Mouse (Mus musculus): Measurements from ENCODE around the gene Nek6.

DNA sequence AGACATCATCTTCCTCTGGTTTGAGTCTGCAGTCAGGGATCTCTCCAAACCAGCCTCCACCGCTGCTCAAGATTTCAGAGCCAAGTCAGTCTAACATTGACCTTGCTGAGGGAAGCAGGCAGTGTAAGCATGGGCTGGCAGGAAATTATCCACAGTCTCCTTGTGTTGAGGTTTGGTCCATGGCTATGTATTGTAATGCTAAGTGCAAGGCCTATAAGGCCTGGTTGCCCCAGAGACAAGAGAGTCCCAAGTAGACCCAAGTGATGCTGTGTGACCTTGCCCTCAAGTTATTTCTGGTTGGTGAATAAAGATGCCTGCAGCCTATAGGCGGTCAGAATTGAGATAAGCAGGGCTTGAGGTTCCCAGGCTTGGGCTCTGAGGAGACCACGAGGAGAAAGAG is 45.3 kb downstream of the Nek6 start:
- no peak for TF ChIP-seq CTCF (IDR thresholded peaks at IDR 0.05; ENCODE audit: extremely low read depth, insufficient read length, insufficient replicate concordance, low read depth, low read length)
- TF ChIP-seq POLR2A (IDR thresholded peaks at IDR 0.05; ENCODE audit: low read depth, low read length) = no peak
